Mouse (Mus musculus) kidney, embryonic 14.5 days (tissue): ENCODE measurements at regions not wholly inside any gene's neighbourhood (a gene's known extent, or its start where the extent isn't known, plus 50 kb on each side); places are given as distances from the start of the nearest gene placed in this dataset.
"Not testable (repeated sequence)": the region's sequence is repeated elsewhere in the genome, so short reads cannot be mapped to it uniquely, and the experiment has no call there.

Experiments
- ATAC-seq: fragments of 200-750 bp; cut with Nextera tagmentation; 2 replicates; pipeline ENCODE4 v1.8.0; 2017; ENCODE audit warnings: moderate number of reproducible peaks, mild to moderate bottlenecking, moderate TSS enrichment, moderate library complexity; ENCODE audit not compliant: low FRiP score, low TSS enrichment
- H3K27ac ChIP-seq: fragments of 300-500 bp; sonication (generic); 2 replicates; pipeline ENCODE4 v1.5.1; 2014; ENCODE audit warnings: low read depth, mild to moderate bottlenecking, low read length, moderate library complexity, mixed read lengths
- H3K27me3 ChIP-seq: fragments of 300-500 bp; sonication (generic); 2 replicates; pipeline ENCODE4 v1.6.1; 2014; ENCODE audit warnings: mild to moderate bottlenecking, low read length; ENCODE audit not compliant: control insufficient read depth, insufficient read depth
- H3K36me3 ChIP-seq: fragments of 300-500 bp; sonication (generic); 2 replicates; pipeline ENCODE4 v1.6.1; 2014; ENCODE audit warnings: low read length, mixed read lengths; ENCODE audit not compliant: control insufficient read depth, insufficient read depth
- H3K4me1 ChIP-seq: fragments of 300-500 bp; sonication (generic); 2 replicates; pipeline ENCODE4 v1.6.1; 2014; ENCODE audit warnings: low read length, mixed read lengths; ENCODE audit not compliant: control insufficient read depth, insufficient read depth
- H3K4me2 ChIP-seq: fragments of 300-500 bp; sonication (generic); replicated peaks from 2 replicates; pipeline ENCODE4 v1.6.1; 2014; ENCODE audit warnings: low read depth, mild to moderate bottlenecking, low read length
- H3K4me3 ChIP-seq: fragments of 300-500 bp; sonication (generic); 2 replicates; pipeline ENCODE4 v1.5.1; 2014; ENCODE audit warnings: mild to moderate bottlenecking, low read length
- H3K9ac ChIP-seq: fragments of 300-500 bp; sonication (generic); 2 replicates; pipeline ENCODE4 v1.6.1; 2014; ENCODE audit warnings: low read depth, mild to moderate bottlenecking, low read length, moderate library complexity
- H3K9me3 ChIP-seq: fragments of 300-500 bp; sonication (generic); 2 replicates; pipeline ENCODE4 v1.6.1; 2016; ENCODE audit warnings: low read length; ENCODE audit not compliant: control insufficient read depth
- WGBS: fragments of 180-500 bp; shearing (Covaris S2); extraction: QIAGEN DNeasy Blood & Tissue Kit; methylation state at CpG from one replicate; pipeline ENCODE4 v1.1.7; 2014; 5-methylcytosine and 5-hydroxymethylcytosine counted together

DNA sequence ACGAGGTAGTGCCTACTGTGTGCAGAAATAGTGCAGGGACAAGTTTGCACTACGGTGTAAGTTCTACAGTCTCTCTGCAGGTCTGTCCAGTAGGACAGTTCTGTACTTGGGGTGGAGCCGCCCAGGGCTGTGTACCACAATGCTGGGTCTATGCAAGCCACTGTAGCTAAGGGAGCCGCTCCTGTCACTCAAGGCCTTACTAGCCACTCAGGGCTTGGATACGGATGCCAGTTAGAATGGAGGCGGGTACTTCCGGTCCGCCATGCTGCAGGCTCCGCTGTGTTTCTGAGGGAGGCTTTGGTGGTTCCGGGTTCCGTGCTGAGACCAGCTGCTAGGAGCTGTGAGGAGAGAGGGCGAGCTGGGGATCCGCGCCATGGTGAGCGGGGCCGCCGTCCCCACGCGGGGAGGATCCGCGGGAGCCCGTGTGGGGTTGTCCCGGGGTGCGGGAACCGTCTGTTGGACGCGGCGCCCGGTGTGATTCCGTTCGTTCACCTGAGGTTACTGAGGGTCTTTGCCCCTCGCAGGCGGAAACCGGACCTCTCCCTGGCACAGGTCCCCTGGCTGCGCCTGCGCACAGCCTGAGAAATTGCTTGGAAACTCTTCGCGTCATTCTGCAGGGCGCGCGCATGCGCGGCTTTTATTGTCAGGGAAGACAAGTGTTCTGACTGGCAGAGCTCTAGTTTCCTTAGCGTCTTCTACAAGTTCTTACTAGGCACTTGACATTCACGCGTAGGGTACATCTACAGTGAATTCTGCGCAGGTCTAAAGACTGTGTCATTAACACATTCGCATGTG is 51.0 kb upstream of the Zfp873 start:
- H3K9me3 ChIP-seq, H3K27ac ChIP-seq, H3K9ac ChIP-seq, H3K36me3 ChIP-seq, H3K4me1 ChIP-seq, H3K27me3 ChIP-seq: not testable (repeated sequence)
- peak; percentile 100 for ATAC-seq
- WGBS, result 2% methylated on average over 12 of the region's 48 CpGs
- Histone ChIP-seq H3K4me2 (peak overlapping the region; percentile 35), H3K4me3 (peak overlapping the region; percentile 32)
